Mouse (Mus musculus): ENCODE results near the gene Gm16440. TPM values are rescaled to one million over a fixed set of nuclear protein-coding genes. Genes with fewer than 3 reads are reported as not detected.
"Not testable (repeated sequence)": the region's sequence is repeated elsewhere in the genome, so short reads cannot be mapped to it uniquely, and the experiment has no call there.

Gm16440 gene
- polyA plus RNA-seq (2015; fragmentation: Nextera tagmentation; extraction: Ambion mirVana) = not detected in 2 replicates

DNA sequence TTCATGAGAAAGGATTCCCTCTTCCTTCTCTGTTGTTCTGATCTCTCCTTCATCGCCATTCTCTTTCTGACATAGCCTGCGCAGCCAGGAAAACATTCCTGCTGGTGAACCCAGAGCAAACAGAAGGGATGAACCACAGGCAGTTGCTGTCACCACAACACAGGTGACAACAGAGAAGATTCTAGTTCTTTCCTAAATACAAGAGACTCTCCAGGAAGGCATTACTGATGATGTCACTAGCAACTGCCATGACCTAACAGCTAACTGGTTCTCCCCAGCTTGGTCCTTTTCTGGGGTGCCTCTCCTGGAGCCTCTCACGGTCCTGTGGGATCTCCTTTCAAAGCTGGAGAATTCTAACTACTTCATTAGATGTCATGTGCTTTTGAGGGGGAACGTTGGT is at the start of gene Gm16440:
TSS of gene Gm16440 (minus strand) at position 101 of the 400 bp plus-strand sequence.
- 53% methylated on average over 2 of the region's 4 CpGs for WGBS (ENCODE audit: insufficient replicate concordance)
- not testable (repeated sequence) for H3K4me3 ChIP-seq (ENCODE audit: low read depth, low read length)

DNA sequence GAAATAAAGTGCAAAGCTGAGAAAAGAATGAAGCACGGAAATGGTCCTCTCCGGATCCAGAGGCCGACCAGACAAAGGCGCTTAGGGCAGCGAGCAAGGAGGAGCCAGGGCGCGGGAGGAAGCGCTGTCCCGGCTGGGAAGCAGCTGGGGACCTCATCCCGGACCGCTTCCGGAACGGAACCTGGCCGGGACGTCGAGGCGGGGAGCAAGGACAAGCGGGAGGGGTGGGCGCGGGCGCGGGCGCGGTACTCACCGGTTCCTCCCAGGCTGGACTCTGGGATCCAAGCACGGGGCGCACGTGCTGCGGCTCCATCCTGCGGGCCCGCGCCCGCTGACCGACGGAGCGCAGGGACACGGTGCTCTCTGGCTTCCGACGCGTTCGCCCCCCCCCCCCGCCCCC is 36.6 kb upstream of the Gm16440 start:
- not testable (repeated sequence) for ATAC-seq (ENCODE audit: low read depth); H3K27ac ChIP-seq (ENCODE audit: low read length); H3K9ac ChIP-seq (ENCODE audit: low read depth, low read length); H3K27me3 ChIP-seq (ENCODE audit: control insufficient read depth, insufficient read depth, low read depth, low read length); H3K4me1 ChIP-seq (ENCODE audit: control insufficient read depth, low read depth, low read length); H3K4me2 ChIP-seq (ENCODE audit: low read depth, low read length); H3K36me3 ChIP-seq (ENCODE audit: control insufficient read depth, insufficient read depth); H3K9me3 ChIP-seq (replicated peaks; ENCODE audit: control insufficient read depth, low read length); H3K4me3 ChIP-seq (ENCODE audit: low read depth, low read length)
- WGBS (ENCODE audit: insufficient replicate concordance) = 7% methylated on average over 11 of the region's 42 CpGs

More for the DNA sequence above, at the start of gene Gm16440:
- not testable (repeated sequence) for H3K27me3 ChIP-seq (ENCODE audit: control insufficient read depth, insufficient read depth, low read depth, low read length); H3K4me1 ChIP-seq (ENCODE audit: control insufficient read depth, low read depth, low read length); H3K36me3 ChIP-seq (ENCODE audit: control insufficient read depth, insufficient read depth); H3K4me2 ChIP-seq (ENCODE audit: low read depth, low read length); H3K9ac ChIP-seq (ENCODE audit: low read depth, low read length); H3K9me3 ChIP-seq (replicated peaks; ENCODE audit: control insufficient read depth, low read length); H3K27ac ChIP-seq (ENCODE audit: low read length); ATAC-seq (ENCODE audit: low read depth)

DNA sequence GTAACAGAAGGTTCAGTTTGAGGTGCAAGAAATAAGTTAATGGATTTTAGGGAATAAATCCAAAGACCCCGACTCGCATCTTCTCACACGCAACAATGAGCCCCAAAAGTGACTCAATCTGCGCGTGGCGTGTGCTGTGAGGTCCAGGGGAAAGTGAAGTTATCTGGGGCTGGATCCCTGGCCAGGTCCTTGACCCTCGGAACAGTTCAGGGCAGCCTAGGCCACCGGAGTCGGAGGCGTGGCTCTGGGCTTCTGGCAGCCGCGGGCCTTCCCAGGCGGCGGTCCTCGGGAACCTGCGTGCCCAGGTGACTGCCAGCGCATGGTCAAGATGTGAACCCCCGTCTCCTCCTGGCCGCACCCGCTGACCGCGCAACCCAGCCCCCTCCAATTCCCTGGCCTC is 36.2 kb upstream of the Gm16440 start:
- not testable (repeated sequence) for H3K9ac ChIP-seq (ENCODE audit: low read depth, low read length); H3K4me2 ChIP-seq (ENCODE audit: low read depth, low read length)
- WGBS (ENCODE audit: insufficient replicate concordance) = 29% methylated on average over 20 of the region's 22 CpGs

DNA sequence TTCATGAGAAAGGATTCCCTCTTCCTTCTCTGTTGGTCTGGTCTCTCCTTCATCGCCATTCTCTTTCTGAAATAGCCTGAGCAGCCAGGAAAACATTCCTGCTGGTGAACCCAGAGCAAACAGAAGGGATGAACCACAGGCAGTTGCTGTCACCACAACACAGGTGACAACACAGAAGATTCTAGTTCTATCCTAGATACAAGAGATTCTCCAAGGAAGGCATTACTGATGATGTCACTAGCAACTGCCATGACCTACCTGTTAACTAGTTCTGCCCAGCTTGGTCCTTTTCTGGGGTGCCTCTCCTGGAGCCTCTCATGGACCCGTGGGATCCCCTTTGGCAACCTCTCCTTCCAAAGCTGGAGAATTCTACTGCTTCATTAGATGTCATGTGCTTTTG is 22.3 kb upstream of the Gm16440 start, which contains the start of gene Gm3591:
TSS of gene Gm3591 (minus strand) at position 101 of the 400 bp plus-strand sequence.
- not testable (repeated sequence) for H3K4me1 ChIP-seq (ENCODE audit: control insufficient read depth, low read depth, low read length); H3K9ac ChIP-seq (ENCODE audit: low read depth, low read length); H3K27me3 ChIP-seq (ENCODE audit: control insufficient read depth, insufficient read depth, low read depth, low read length); H3K4me2 ChIP-seq (ENCODE audit: low read depth, low read length); ATAC-seq (ENCODE audit: low read depth); H3K36me3 ChIP-seq (ENCODE audit: control insufficient read depth, insufficient read depth); H3K27ac ChIP-seq (ENCODE audit: low read length); H3K9me3 ChIP-seq (replicated peaks; ENCODE audit: control insufficient read depth, low read length); H3K4me3 ChIP-seq (ENCODE audit: low read depth, low read length)
- no CpG with 5 or more reads among the region's 2 CpGs for whole genome bisulfite sequencing (ENCODE audit: insufficient replicate concordance)

More for the DNA sequence above, 36.2 kb upstream of the Gm16440 start:
- not testable (repeated sequence) for ATAC-seq (ENCODE audit: low read depth); H3K4me3 ChIP-seq (ENCODE audit: low read depth, low read length); H3K9me3 ChIP-seq (replicated peaks; ENCODE audit: control insufficient read depth, low read length); H3K36me3 ChIP-seq (ENCODE audit: control insufficient read depth, insufficient read depth); H3K27ac ChIP-seq (ENCODE audit: low read length); H3K4me1 ChIP-seq (ENCODE audit: control insufficient read depth, low read depth, low read length); H3K27me3 ChIP-seq (ENCODE audit: control insufficient read depth, insufficient read depth, low read depth, low read length)

DNA sequence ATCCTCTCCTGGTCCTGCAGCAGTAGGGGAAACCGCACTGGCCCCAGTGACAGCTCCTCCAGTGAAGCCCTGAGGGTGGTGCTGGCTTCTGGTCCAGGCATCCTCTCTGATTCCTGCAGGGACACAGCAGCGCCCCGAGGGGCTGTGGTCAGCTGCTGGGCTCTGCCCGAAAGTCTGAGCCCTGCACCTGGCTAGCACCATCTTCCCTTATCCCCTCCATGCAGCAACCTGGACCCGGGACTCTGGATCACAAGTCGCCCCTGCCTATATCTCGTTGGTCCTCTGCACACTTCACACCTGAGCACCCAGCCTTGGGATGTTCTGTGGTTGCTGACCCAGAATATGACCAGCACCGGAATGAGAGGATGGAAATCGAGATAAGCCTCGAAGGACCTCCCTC is 46.5 kb downstream of the Gm16440 start, which contains the start of gene Gm3618:
TSS of gene Gm3618 (minus strand) at position 101 of the 400 bp plus-strand sequence.
- not testable (repeated sequence) for H3K36me3 ChIP-seq (ENCODE audit: control insufficient read depth, insufficient read depth); H3K9ac ChIP-seq (ENCODE audit: low read depth, low read length); H3K9me3 ChIP-seq (replicated peaks; ENCODE audit: control insufficient read depth, low read length); ATAC-seq (ENCODE audit: low read depth); H3K27ac ChIP-seq (ENCODE audit: low read length); H3K4me3 ChIP-seq (ENCODE audit: low read depth, low read length); H3K4me1 ChIP-seq (ENCODE audit: control insufficient read depth, low read depth, low read length); H3K27me3 ChIP-seq (ENCODE audit: control insufficient read depth, insufficient read depth, low read depth, low read length); H3K4me2 ChIP-seq (ENCODE audit: low read depth, low read length)
- no CpG with 5 or more reads among the region's 10 CpGs for WGBS (ENCODE audit: insufficient replicate concordance)

Other genes with a start within 250 kb of the Gm16440 start
- gene Gm21560, start 171.0 kb downstream of the Gm16440 start, polyA plus RNA-seq (2015; fragmentation: Nextera tagmentation; extraction: Ambion mirVana) = not detected in 2 replicates
- gene Gm3411, start 103.1 kb downstream of the Gm16440 start, polyA plus RNA-seq (2015; fragmentation: Nextera tagmentation; extraction: Ambion mirVana) = not detected in 2 replicates
- not detected in 2 replicates for gene Gm21103, start 85.5 kb downstream of the Gm16440 start, polyA plus RNA-seq (2015; fragmentation: Nextera tagmentation; extraction: Ambion mirVana)
- not detected in 2 replicates for gene Gm3618, start 46.6 kb downstream of the Gm16440 start, polyA plus RNA-seq (2015; fragmentation: Nextera tagmentation; extraction: Ambion mirVana)
- gene Gm3591, start 22.2 kb upstream of the Gm16440 start, polyA plus RNA-seq (2015; fragmentation: Nextera tagmentation; extraction: Ambion mirVana) = not detected in 2 replicates
- gene Gm3594, start 54.3 kb upstream of the Gm16440 start, polyA plus RNA-seq (2015; fragmentation: Nextera tagmentation; extraction: Ambion mirVana) = not detected in 2 replicates
- gene Gm8356, start 147.0 kb upstream of the Gm16440 start, polyA plus RNA-seq (2015; fragmentation: Nextera tagmentation; extraction: Ambion mirVana) = not detected in 2 replicates
- gene Gm3629, start 200.3 kb upstream of the Gm16440 start, polyA plus RNA-seq (2015; fragmentation: Nextera tagmentation; extraction: Ambion mirVana) = not detected in 2 replicates
- not detected in 2 replicates for gene Gm3460, start 232.1 kb upstream of the Gm16440 start, polyA plus RNA-seq (2015; fragmentation: Nextera tagmentation; extraction: Ambion mirVana)